Mouse (Mus musculus) cerebellum, adult (tissue): ENCODE measurements around the gene Tbck.

Source experiments
- ATAC-seq: cut with Nextera tagmentation; 2 replicates; pipeline ENCODE4 v1.9.2; 2017; ENCODE audit warnings: mild to moderate bottlenecking, moderate library complexity, mixed read lengths; ENCODE audit not compliant: insufficient number of reproducible peaks, low FRiP score, low TSS enrichment

The Tbck gene

GRCm38 (mm10) chr3:132683447-132684230 lies at the start of gene Tbck:
Tbck (plus strand) TSS chr3:132684144.
- ATAC-seq = peak; percentile 93

GRCm38 (mm10) chr3:132637080-132637479 lies 46.9 kb upstream of the Tbck start:
- ATAC-seq = no peak

DNA sequence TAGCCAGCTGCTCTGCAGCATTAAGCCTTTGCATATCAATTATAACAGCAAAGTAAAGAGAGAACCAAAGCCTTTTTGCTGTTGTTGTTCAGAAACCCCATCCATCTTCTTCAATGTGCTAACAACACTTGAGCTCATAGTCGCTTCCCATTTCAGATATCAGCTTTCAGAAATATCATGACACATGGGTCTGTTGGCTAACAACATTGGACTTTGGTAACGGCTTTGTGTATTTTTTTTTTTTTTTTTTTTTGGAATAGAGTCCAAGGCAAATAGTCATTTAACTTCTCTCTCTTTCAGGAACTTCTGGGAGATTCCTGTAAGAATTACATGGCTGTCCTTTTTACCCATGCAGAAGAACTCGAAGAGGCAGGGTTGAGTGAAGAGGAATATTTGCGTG lies 39.9 kb upstream of the Tbck start:
- ATAC-seq = no peak

GRCm38 (mm10) chr3:132646814-132647213 lies 37.1 kb upstream of the Tbck start:
- ATAC-seq = no peak

DNA sequence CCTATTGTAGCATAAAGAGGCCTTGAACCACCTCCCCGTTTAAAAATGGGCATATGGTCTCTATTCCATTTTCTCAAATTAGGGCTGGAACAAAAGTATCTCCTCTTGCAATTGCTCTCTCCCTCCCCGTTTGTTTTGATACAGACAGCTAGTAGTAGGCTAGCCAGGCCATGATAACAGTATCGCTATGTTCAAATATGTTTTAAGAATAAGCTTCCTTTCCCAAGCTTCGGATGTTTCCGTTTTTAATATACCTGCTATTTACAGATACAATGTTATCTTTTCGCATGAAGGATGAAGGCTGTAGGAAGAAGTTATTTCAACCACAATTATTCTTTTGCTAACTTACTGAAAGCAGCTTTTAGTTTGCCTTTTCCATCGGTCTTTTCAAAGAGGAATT lies 34.6 kb upstream of the Tbck start:
- no peak for ATAC-seq

- ATAC-seq = no peak
Observed at GRCm38 (mm10) chr3:132650191-132650590, 33.8 kb upstream of the Tbck start.

GRCm38 (mm10) chr3:132651776-132652175 lies 32.2 kb upstream of the Tbck start:
- no peak for ATAC-seq

DNA sequence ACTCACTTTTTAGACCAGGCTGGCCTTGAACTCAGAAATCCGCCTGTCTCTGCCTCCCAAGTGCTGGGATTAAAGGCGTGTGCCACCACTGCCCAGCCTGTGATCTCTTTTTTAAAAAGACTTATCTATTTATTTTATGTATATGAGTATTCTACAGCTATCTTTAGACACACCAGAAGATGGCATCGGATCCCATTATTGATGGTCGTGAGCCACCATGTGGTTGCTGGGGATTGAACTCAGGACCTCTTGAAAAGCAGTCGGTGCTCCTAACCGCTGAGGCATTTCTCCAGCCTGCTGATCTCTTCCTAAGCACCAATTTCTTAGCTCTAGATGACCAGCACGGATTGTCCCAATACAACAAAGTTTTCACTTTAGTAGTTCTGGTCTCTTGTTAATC lies 30.0 kb upstream of the Tbck start:
- no peak for ATAC-seq

- ATAC-seq = no peak
Observed at GRCm38 (mm10) chr3:132655955-132656354, 28.0 kb upstream of the Tbck start.

- no peak for ATAC-seq
Observed at GRCm38 (mm10) chr3:132677494-132677893, 6.5 kb upstream of the Tbck start.

DNA sequence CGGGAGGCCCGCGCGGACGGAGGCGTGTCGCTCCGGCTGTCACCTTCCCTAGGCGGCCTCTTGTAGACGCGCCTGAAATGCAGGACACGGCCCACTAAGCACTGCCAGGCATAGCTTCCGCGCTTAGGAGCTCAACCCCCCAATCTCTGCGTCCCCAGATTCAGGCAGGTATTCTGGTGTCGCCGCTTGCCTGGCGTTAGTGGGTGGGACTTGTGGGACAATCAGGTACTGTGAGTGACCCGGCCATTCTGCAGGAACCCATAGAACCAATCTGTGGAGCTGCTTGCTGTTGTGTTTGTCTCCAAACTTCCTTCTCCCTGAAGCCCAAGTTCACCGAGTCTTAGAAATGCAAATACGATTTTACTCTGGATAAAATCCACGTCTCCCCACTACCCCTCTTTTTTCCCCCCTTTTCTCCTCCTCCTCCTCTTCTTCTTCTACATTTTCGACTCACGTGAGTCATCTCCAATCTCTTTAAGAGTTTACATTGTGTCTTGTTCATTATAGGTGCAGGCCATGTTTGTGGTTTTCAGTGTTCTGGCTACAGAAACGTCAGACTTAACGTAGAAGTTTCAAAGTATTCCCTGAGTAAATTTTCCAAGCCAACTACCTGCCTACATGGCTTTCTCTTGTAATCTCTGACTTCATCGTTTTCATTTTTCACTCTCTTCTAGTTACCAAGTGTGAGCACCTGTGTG lies 436 bp downstream of the Tbck start, which contains the start of gene Aimp1:
TSS of gene Aimp1 (minus strand) at position 140 of the 698 bp plus-strand sequence.
- ATAC-seq = no peak; the same call in 1 of the 2 replicates

- no peak for ATAC-seq
Observed at GRCm38 (mm10) chr3:132701368-132701767, 17.4 kb downstream of the Tbck start.

GRCm38 (mm10) chr3:132704216-132704615 lies 20.3 kb downstream of the Tbck start:
- ATAC-seq = no peak

DNA sequence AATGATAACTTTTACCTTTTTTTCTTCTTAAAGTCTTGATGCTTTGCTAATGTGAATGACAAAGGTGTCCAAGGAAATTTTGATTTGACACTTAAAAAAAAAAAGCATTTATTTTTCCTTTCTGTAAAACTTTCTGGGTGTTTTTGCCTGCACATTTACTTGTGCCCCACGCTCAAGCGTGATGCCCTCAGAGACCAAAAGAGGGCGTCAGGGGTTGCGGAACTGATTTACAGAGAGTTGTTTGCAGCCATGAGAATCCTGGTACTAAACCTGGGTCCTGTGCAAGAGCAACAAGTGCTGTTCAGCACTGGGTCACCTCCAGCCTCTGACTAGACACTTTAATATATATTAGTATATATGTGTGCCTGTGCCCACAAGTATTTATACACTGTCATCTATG lies 23.0 kb downstream of the Tbck start:
- no peak for ATAC-seq

DNA sequence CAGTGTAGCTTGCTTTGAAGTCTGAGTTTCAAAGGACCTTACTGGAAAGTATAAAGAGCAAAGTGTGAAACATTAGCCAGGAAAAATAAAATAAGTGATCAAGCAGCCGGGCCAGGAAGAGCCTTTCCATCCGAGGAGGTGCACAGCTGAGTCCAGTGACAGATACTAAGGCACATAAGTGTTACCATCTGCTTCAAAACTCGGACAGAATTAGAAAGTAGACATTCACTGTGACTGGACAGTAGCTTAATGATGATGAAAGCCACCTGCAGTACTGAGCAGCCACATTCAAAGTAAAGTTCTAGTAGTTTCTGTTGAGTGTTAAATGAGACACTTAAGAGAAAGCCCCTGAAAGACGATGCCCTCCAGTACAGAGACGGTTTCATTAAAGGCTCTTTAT lies 30.0 kb downstream of the Tbck start:
- no peak for ATAC-seq

GRCm38 (mm10) chr3:132717316-132717715 lies 33.4 kb downstream of the Tbck start:
- ATAC-seq = no peak

GRCm38 (mm10) chr3:132724326-132724725 lies 40.4 kb downstream of the Tbck start:
- no peak for ATAC-seq

DNA sequence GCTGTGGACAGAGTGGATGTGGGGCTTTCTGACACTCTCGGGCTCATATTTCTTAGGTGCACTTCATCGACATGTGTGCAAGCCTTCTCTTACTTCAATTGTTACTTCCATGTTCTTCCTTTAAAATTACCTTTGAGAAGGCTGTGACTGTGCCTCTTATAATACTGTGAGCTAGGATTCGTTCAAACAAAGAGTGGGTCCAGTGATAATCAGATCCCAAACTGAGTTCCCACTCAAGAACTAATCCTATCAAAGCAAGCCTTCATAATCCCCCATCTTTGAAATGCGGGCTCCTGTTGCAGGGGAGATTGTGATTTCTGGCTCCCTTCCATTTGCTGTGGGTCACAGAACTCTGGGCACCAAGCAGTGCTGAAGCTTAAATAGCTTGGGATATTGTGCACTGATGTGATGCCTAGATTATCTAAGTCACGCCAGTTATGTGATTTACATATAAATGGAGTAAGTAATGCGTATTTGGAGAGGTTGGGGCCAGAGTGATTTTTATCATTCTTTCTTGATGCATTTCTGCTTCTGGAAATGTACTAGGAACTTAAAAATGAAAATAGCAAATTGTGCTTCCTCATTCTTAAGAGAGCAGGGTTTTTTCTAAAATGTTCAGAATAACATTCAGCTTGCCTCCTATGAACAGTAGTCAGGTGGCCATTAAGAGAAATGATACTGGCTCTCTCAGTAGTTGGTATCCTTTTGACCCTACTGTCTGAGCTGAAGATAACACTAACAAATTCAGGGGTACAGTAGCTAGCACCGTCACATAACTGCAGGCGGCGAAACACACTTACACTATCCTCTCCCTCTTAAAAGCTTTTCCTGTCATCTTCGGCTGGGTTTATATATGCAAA lies 60.6 kb downstream of the Tbck start:
- ATAC-seq = no peak

DNA sequence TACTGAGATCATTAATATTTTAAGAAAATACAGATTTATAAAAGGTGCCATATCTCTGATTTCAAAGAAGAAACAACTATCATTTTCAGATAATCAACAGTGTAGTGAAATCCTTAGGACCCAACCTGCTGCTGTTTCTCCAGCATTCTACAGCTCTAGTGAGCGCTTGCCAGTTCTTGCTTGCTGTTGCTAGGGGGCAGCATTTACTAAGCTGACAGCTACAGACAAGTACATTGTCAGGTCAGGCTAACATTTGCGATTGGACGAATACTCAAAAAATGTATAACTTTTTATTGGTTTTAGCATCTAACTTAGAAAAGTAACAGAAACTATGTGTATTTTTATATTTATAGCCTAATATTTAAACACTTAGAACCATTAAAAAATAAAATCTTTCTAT lies 63.1 kb downstream of the Tbck start:
- ATAC-seq = no peak; the same call in 1 of the 2 replicates

DNA sequence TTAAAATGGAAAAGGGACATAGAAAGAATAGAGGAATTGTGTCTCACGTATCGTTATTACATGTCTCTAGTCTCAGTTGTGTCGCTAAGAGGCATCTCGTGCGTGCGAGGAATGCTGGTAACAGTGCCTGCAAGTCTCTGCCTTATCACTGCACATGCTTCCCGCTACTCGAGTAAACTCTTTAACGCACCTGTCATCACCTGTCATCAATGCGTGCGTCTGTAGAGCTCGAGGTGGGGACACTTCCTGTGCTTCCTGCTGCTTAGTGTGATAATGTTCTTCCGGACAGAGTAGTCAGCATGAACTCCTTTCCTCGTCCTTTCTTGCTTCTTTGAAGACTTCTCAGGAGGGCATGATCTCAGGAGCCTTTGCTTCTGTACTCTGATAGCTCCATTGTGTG lies 63.8 kb downstream of the Tbck start:
- ATAC-seq = no peak

GRCm38 (mm10) chr3:132748750-132749149 lies 64.8 kb downstream of the Tbck start:
- ATAC-seq = no peak
